Mouse (Mus musculus) cerebellum, adult (tissue): ENCODE results near the gene Gm20388.

Experiments used
- ATAC-seq: cut with Nextera tagmentation; 2 replicates; pipeline ENCODE4 v1.9.2; 2017; ENCODE audit warnings: mild to moderate bottlenecking, moderate library complexity, mixed read lengths; ENCODE audit not compliant: insufficient number of reproducible peaks, low FRiP score, low TSS enrichment

Gene Gm20388

GRCm38 (mm10) chr8:121675161-121675560, 1764.5 kb downstream of the Gm20388 start:
- ATAC-seq, result no peak

GRCm38 (mm10) chr8:121675701-121676100, 1765.1 kb downstream of the Gm20388 start:
- ATAC-seq, result no peak

- ATAC-seq, result no peak
Measured at GRCm38 (mm10) chr8:121678696-121679095, 1768.1 kb downstream of the Gm20388 start.

- peak; percentile 67; the same call in 1 of the 2 replicates for ATAC-seq
Measured at GRCm38 (mm10) chr8:121680896-121681295, 1770.3 kb downstream of the Gm20388 start.

- ATAC-seq, result peak; percentile 60
Measured at GRCm38 (mm10) chr8:121681457-121681856, 1770.8 kb downstream of the Gm20388 start.

- no peak for ATAC-seq
Measured at GRCm38 (mm10) chr8:121683083-121683832, 1772.6 kb downstream of the Gm20388 start.

GRCm38 (mm10) chr8:121685419-121685818, 1774.8 kb downstream of the Gm20388 start:
- no peak; the same call in 1 of the 2 replicates for ATAC-seq

- no peak for ATAC-seq
Measured at GRCm38 (mm10) chr8:121687455-121688161, 1777.0 kb downstream of the Gm20388 start.

GRCm38 (mm10) chr8:121688496-121688895, 1777.9 kb downstream of the Gm20388 start:
- no peak for ATAC-seq

GRCm38 (mm10) chr8:121694453-121694852, 1783.8 kb downstream of the Gm20388 start:
- 0 out of 2 replicates have a peak, but pooled peaks have one; percentile 37 for ATAC-seq

- no peak for ATAC-seq
Measured at GRCm38 (mm10) chr8:121695585-121696184, 1785.0 kb downstream of the Gm20388 start.

- no peak for ATAC-seq
Measured at GRCm38 (mm10) chr8:121697735-121698614, 1787.3 kb downstream of the Gm20388 start.

- no peak for ATAC-seq
Measured at GRCm38 (mm10) chr8:121698615-121699101, 1788.0 kb downstream of the Gm20388 start.

- ATAC-seq, result peak; percentile 91
Measured at GRCm38 (mm10) chr8:121699936-121700335, 1789.3 kb downstream of the Gm20388 start.

- no peak for ATAC-seq
Measured at GRCm38 (mm10) chr8:121705174-121705573, 1794.5 kb downstream of the Gm20388 start.

- ATAC-seq, result no peak
Measured at GRCm38 (mm10) chr8:121706956-121707355, 1796.3 kb downstream of the Gm20388 start.

GRCm38 (mm10) chr8:121708406-121708805, 1797.8 kb downstream of the Gm20388 start:
- no peak for ATAC-seq

- ATAC-seq, result no peak
Measured at GRCm38 (mm10) chr8:121717502-121717901, 1806.9 kb downstream of the Gm20388 start.

GRCm38 (mm10) chr8:121717982-121718425, 1807.4 kb downstream of the Gm20388 start:
- peak; percentile 86 for ATAC-seq

- ATAC-seq, result no peak
Measured at GRCm38 (mm10) chr8:121718925-121719324, 1808.3 kb downstream of the Gm20388 start.
